Mouse (Mus musculus) left cerebral cortex, adult 6 months (tissue): ENCODE results near the gene Nmur2. TPM values are rescaled to one million over a fixed set of nuclear protein-coding genes. Genes with fewer than 3 reads are reported as not detected.

ENCODE experiments used
- long read RNA-seq, 2 experiments: library from polyadenylated mRNA; unstranded; transcript quantifications; one replicate each; pipeline ENCODE4 v2.0.0; 2019 to 2020
- polyA plus RNA-seq: library from polyadenylated mRNA; unstranded; fragments of <200 nt; fragmentation: Nextera tagmentation; gene quantifications from 2 replicates; pipeline ENCODE4 v1.2.3, GENCODE M21; 2021

The Nmur2 gene
- not detected in 2 replicates for polyA plus RNA-seq
- long read RNA-seq, experiment 1: 0 reads
- long read RNA-seq, experiment 2: 0 reads

GRCm38 (mm10) chr11:56040917-56041316 lies at the start of gene Nmur2:
TSS of gene Nmur2 (minus strand) at chr11:56041010.

